Mouse (Mus musculus) megakaryocyte-erythroid progenitor cell, adult 5-6 weeks (primary cell): ENCODE results near the gene Olfr938. TPM values are rescaled to one million over a fixed set of nuclear protein-coding genes. Genes with fewer than 3 reads are reported as not detected.

Experiments
- ATAC-seq: replicated peaks from 2 replicates; pipeline ENCODE4 v1.8.0; 2016; ENCODE audit warnings: mild to moderate bottlenecking, inconsistent platforms; ENCODE audit not compliant: severe bottlenecking, poor library complexity, low FRiP score, low TSS enrichment
- total RNA-seq, 2 experiments: library from RNA; stranded (forward) in 1 of 2; stranded (reverse) in 1 of 2; fragments of 200-1000, 215-1000 nt in 1 of 2; fragments of >200 nt in 1 of 2; fragmentation: Nextera tagmentation in 1 of 2; gene quantifications; 2 replicates each; pipeline ENCODE4 v1.2.3; 2014 to 2017

Gene Olfr938
- total RNA-seq (2014; fragmentation: Nextera tagmentation) = not detected in 2 replicates
- not detected in 2 replicates for total RNA-seq (2017)

DNA sequence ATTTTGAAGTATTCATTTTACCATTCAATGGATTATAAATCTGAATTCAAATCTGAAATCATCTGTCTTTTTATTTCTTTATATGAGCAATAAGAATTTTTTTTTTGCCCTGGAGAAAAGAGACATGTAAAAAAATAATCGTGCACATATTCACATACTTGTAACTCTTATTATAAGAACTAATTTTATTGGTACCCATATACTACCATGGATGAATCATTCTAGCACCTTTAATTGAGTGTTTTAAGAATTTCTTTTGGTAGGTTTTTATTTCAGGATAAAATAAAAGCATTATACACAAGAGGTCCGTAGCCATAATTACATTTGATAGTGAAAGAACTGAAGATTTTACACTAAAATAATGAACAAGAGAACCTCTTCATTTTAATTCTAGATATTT lies at the start of gene Olfr938:
TSS of gene Olfr938 (minus strand) at position 101 of the 400 bp plus-strand sequence.
- ATAC-seq = no peak

DNA sequence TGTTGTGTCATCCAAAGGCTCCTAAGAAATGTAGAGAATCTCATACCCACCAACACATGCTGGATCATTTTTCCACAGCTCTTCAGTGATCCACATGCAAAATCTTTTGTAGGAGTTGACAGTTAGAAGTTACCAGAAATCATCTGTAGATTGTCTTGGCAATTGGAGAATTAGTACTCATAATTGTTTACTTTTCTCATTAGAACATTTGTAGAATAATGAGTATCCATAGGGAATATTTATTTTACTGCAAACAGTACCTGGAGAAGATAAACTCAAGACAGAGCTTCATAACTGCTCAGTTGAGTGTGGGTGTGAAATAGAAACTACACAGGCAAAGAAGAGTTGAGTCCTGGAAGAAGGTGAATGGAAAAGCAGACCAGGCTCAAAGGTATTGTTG lies 49.1 kb upstream of the Olfr938 start, which contains the start of gene Olfr27:
TSS of gene Olfr27 (plus strand) at position 301 of the 400 bp plus-strand sequence.
- no peak for ATAC-seq

DNA sequence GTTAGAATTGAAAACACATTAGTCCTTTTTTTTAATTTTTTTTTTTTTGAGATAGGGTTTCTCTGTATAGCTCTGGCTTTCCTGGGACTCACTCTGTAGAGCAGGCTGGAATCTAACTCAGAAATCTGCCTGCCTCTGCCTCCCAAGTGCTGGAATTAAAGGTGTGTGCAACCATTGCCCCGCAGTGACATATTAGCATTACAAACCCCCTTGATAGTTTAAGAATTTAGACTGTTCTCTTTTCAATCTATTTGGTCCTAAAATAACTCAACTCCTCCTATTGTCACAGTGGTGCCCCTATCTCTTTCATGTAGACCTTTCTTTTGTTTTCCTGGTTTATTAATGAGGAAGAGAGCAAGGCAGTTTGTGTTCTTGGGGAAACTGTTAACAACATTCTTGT lies 48.6 kb upstream of the Olfr938 start:
- no peak for ATAC-seq

DNA sequence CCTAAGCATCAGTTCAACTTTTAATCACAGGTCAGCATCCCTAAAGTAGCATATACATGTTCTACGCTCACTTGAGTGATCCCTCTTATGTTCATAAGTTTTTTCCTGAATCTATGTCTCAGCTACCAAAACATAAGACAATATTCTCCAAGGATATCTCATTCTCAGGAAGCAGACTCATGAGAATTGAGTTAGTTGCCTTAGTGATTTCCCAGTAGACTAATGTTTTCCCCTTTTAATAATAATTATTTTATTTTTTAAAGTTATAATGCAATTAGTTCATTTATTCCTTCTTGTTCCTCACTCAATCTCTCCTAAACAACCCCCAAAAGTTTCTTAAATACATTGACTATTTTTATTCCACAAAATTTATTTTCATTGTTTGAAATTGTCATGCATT lies 13.8 kb downstream of the Olfr938 start, which contains the start of gene Olfr937:
TSS of gene Olfr937 (minus strand) at position 101 of the 400 bp plus-strand sequence.
- no peak for ATAC-seq

Other genes starting within 250 kb of the Olfr938 start
- gene Olfr924, start 234.4 kb downstream of the Olfr938 start, total RNA-seq (2014; fragmentation: Nextera tagmentation) = not detected in 2 replicates
- gene Olfr924, start 234.4 kb downstream of the Olfr938 start, total RNA-seq (2017) = not detected in 2 replicates
- gene Olfr26, start 223.8 kb downstream of the Olfr938 start, total RNA-seq (2014; fragmentation: Nextera tagmentation) = not detected in 2 replicates
- not detected in 2 replicates for gene Olfr26, start 223.8 kb downstream of the Olfr938 start, total RNA-seq (2017)
- not detected in 2 replicates for gene Olfr926, start 201.8 kb downstream of the Olfr938 start, total RNA-seq (2014; fragmentation: Nextera tagmentation)
- not detected in 2 replicates for gene Olfr926, start 201.8 kb downstream of the Olfr938 start, total RNA-seq (2017)
- gene Olfr930, start 149.1 kb downstream of the Olfr938 start, total RNA-seq (2014; fragmentation: Nextera tagmentation) = not detected in 2 replicates
- not detected in 2 replicates for gene Olfr930, start 149.1 kb downstream of the Olfr938 start, total RNA-seq (2017)
- gene Olfr933, start 106.6 kb downstream of the Olfr938 start, total RNA-seq (2014; fragmentation: Nextera tagmentation) = not detected in 2 replicates
- gene Olfr933, start 106.6 kb downstream of the Olfr938 start, total RNA-seq (2017) = not detected in 2 replicates
- not detected in 2 replicates for gene Olfr934, start 90.6 kb downstream of the Olfr938 start, total RNA-seq (2014; fragmentation: Nextera tagmentation)
- gene Olfr934, start 90.6 kb downstream of the Olfr938 start, total RNA-seq (2017) = not detected in 2 replicates
- gene Olfr935, start 79.2 kb downstream of the Olfr938 start, total RNA-seq (2014; fragmentation: Nextera tagmentation) = not detected in 2 replicates
- gene Olfr935, start 79.2 kb downstream of the Olfr938 start, total RNA-seq (2017) = not detected in 2 replicates
- gene Olfr146, start 55.5 kb downstream of the Olfr938 start, total RNA-seq (2014; fragmentation: Nextera tagmentation) = not detected in 2 replicates
- gene Olfr146, start 55.5 kb downstream of the Olfr938 start, total RNA-seq (2017) = not detected in 2 replicates
- gene Olfr937, start 13.9 kb downstream of the Olfr938 start, total RNA-seq (2014; fragmentation: Nextera tagmentation) = not detected in 2 replicates
- gene Olfr937, start 13.9 kb downstream of the Olfr938 start, total RNA-seq (2017) = not detected in 2 replicates
- not detected in 2 replicates for gene Olfr27, start 49.2 kb upstream of the Olfr938 start, total RNA-seq (2014; fragmentation: Nextera tagmentation)
- gene Olfr27, start 49.2 kb upstream of the Olfr938 start, total RNA-seq (2017) = not detected in 2 replicates
- gene Olfr943, start 87.4 kb upstream of the Olfr938 start, total RNA-seq (2014; fragmentation: Nextera tagmentation) = not detected in 2 replicates
- gene Olfr943, start 87.4 kb upstream of the Olfr938 start, total RNA-seq (2017) = not detected in 2 replicates
- not detected in 2 replicates for gene Olfr944, start 123.0 kb upstream of the Olfr938 start, total RNA-seq (2014; fragmentation: Nextera tagmentation)
- gene Olfr944, start 123.0 kb upstream of the Olfr938 start, total RNA-seq (2017) = not detected in 2 replicates
- not detected in 2 replicates for gene Olfr1537, start 171.1 kb upstream of the Olfr938 start, total RNA-seq (2014; fragmentation: Nextera tagmentation)
- gene Olfr1537, start 171.1 kb upstream of the Olfr938 start, total RNA-seq (2017) = not detected in 2 replicates
- not detected in 2 replicates for gene Olfr945, start 197.9 kb upstream of the Olfr938 start, total RNA-seq (2014; fragmentation: Nextera tagmentation)
- gene Olfr945, start 197.9 kb upstream of the Olfr938 start, total RNA-seq (2017) = not detected in 2 replicates
- gene Olfr948, start 247.2 kb upstream of the Olfr938 start, total RNA-seq (2014; fragmentation: Nextera tagmentation) = not detected in 2 replicates
- not detected in 2 replicates for gene Olfr948, start 247.2 kb upstream of the Olfr938 start, total RNA-seq (2017)